Mouse (Mus musculus) hindbrain, embryonic 12.5 days (tissue): Measurements from ENCODE around the gene Tshb. TPM values are rescaled to one million over a fixed set of nuclear protein-coding genes. Genes with fewer than 3 reads are reported as not detected.

Experiments
- ATAC-seq: fragments of 200-750 bp; cut with Nextera tagmentation; 2 replicates; pipeline ENCODE4 v1.8.0; 2017; ENCODE audit warnings: moderate TSS enrichment; ENCODE audit not compliant: low FRiP score
- H3K27ac ChIP-seq: fragments of 300-500 bp; sonication (generic); 2 replicates; pipeline ENCODE4 v1.5.1; 2016; ENCODE audit warnings: mild to moderate bottlenecking
- H3K27me3 ChIP-seq: fragments of 300-500 bp; sonication (generic); 2 replicates; pipeline ENCODE4 v1.6.1; 2016; ENCODE audit warnings: mild to moderate bottlenecking
- H3K36me3 ChIP-seq: fragments of 300-500 bp; sonication (generic); 2 replicates; pipeline ENCODE4 v1.6.1; 2016; ENCODE audit warnings: mild to moderate bottlenecking
- H3K4me1 ChIP-seq: fragments of 300-500 bp; sonication (generic); 2 replicates; pipeline ENCODE4 v1.6.1; 2016
- H3K4me2 ChIP-seq: fragments of 300-500 bp; sonication (generic); replicated peaks from 2 replicates; pipeline ENCODE4 v1.6.1; 2016; ENCODE audit warnings: mild to moderate bottlenecking
- H3K4me3 ChIP-seq: fragments of 300-500 bp; sonication (generic); 2 replicates; pipeline ENCODE4 v1.5.1; 2016; ENCODE audit warnings: mild to moderate bottlenecking
- H3K9ac ChIP-seq: fragments of 300-500 bp; sonication (generic); 2 replicates; pipeline ENCODE4 v1.6.1; 2016; ENCODE audit warnings: mild to moderate bottlenecking, moderate library complexity
- H3K9me3 ChIP-seq: fragments of 300-500 bp; sonication (generic); replicated peaks from 2 replicates; pipeline ENCODE4 v1.6.1; 2016; ENCODE audit warnings: mild to moderate bottlenecking
- WGBS: fragments of 180-500 bp; shearing (Covaris S2); methylation state at CpG from one replicate; pipeline ENCODE4 v1.1.7; 2016; 5-methylcytosine and 5-hydroxymethylcytosine counted together
- polyA plus RNA-seq: library from polyadenylated mRNA; unstranded; fragments of >200 nt; fragmentation: Nextera tagmentation; extraction: Ambion mirVana; gene quantifications from 2 replicates; pipeline ENCODE4 v1.2.1, GENCODE M21; 2016

Tshb gene
- 0.07 and 0.17 TPM in 2 replicates for polyA plus RNA-seq

DNA sequence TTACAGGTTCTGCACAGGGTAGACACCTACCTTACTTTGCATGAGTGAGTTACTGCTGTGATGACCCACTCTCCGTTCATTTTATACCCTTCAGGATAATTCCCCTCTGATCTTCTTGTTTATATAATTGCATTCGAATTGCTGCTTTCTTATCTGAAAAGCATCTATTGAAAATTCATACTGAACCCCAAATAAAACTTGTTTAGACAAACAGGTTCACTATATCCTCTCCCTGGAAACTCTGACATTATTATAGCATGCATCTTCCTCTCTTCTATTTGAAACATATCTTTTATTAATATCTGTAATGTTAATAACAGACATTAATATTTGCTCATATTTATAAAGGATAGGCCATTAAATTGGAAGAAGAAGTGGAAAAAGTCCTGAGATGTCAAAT, at the start of gene Tshb:
Tshb (minus strand) TSS at position 101 of the 400 bp plus-strand sequence.
- 78% methylated on average over 2 of the region's 2 CpGs for WGBS
- H3K4me1 ChIP-seq, result no peaks in the 10 kb centered on the region
- H3K4me2 ChIP-seq, result no peak within 1 kb of the TSS

DNA sequence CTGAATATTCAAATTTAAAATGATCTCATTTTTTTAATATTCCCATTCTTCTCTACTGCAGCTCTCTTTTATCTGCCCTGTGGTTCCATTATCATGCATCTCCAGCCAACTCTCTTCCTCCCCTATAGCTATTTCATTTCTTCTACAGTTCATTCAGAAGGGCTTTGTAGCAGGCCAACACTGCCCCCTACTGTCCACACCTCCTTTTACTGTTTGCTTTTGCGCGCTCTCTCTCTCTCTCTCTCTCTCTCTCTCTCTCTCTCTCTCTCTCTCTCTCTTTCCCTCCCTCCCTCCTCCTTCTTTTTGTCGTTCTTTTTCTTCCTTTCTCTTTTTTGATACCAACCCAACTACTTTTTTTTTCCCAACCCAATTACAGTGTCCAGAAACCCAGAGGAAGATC, 21.4 kb upstream of the Tshb start:
- WGBS, result 19% methylated on average over 3 of the region's 3 CpGs
- H3K4me1 ChIP-seq, result no peaks in the 10 kb centered on the region
- ATAC-seq, result no peak
- H3K27me3 ChIP-seq, result no peaks in the 10 kb centered on the region
- no peak overlapping the region for H3K9ac ChIP-seq
- no peak overlapping the region for H3K4me3 ChIP-seq
- H3K9me3 ChIP-seq, result no peaks in the 10 kb centered on the region
- H3K36me3 ChIP-seq, result no peaks in the 10 kb centered on the region
- no peak overlapping the region for H3K4me2 ChIP-seq
- H3K27ac ChIP-seq, result no peak overlapping the region

More for the DNA sequence above, at the start of gene Tshb:
- no peak within 1 kb of the TSS for H3K4me3 ChIP-seq
- no peaks in the 10 kb centered on the region for H3K36me3 ChIP-seq
- no peak within 1 kb of the TSS for H3K9ac ChIP-seq
- ATAC-seq, result no peak
- H3K27ac ChIP-seq, result no peak within 1 kb of the TSS
- H3K9me3 ChIP-seq, result no peaks in the 10 kb centered on the region
- no peaks in the 10 kb centered on the region for H3K27me3 ChIP-seq

DNA sequence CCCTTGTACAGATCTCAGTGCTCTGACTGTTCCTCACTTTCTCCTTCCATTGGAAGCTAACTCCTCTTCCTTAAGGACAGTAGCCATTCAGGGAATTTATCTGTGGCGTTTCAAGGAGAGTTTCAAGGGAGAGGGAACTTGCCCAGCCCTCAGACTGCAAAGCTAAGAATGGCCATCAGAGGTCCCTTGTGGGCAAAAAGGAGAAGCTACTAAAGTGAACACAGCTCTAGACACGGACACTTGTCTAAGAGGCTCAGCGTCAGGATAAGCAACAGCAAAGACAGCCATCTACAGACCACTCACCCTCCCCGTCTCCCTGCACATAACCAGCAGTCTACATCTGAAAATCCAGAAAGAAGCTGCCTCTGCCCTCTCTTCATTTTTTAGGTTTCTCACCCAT, 4.9 kb upstream of the Tshb start:
- no peak for ATAC-seq
- no peaks in the 10 kb centered on the region for H3K27me3 ChIP-seq

DNA sequence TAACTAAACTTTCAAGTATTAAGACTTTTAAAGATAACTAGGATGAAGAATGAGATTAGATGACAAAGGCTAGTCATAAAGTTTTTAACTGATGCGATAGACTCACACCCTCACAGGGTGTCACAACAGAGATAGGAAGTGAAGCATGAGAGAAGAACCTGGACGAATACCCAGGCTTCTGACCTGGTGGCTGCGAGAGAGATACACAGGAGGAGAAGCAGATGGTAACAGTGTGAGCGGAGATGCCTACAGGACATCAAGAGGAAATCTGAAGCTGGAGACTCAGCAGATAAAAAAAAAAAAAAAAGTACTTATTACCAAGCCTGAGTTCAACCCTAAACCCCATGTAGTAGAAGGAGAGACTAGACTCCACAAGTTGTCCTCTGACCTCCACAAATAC, 9.5 kb downstream of the Tshb start:
- 79% methylated on average over 4 of the region's 4 CpGs for WGBS
- Histone ChIP-seq H3K4me3 (no peak overlapping the region), H3K9ac (no peak overlapping the region), H3K27ac (no peak overlapping the region), H3K4me1 (no peaks in the 10 kb centered on the region), H3K9me3 (no peaks in the 10 kb centered on the region), H3K4me2 (no peak overlapping the region), H3K36me3 (no peaks in the 10 kb centered on the region), H3K27me3 (no peaks in the 10 kb centered on the region)
- no peak for ATAC-seq

More for the DNA sequence above, 4.9 kb upstream of the Tshb start:
- Histone ChIP-seq H3K4me1 (no peaks in the 10 kb centered on the region), H3K4me3 (no peak overlapping the region), H3K9me3 (no peaks in the 10 kb centered on the region), H3K27ac (no peak overlapping the region), H3K36me3 (no peaks in the 10 kb centered on the region), H3K9ac (no peak overlapping the region), H3K4me2 (no peak overlapping the region)
- WGBS, result 52% methylated on average over 4 of the region's 4 CpGs

DNA sequence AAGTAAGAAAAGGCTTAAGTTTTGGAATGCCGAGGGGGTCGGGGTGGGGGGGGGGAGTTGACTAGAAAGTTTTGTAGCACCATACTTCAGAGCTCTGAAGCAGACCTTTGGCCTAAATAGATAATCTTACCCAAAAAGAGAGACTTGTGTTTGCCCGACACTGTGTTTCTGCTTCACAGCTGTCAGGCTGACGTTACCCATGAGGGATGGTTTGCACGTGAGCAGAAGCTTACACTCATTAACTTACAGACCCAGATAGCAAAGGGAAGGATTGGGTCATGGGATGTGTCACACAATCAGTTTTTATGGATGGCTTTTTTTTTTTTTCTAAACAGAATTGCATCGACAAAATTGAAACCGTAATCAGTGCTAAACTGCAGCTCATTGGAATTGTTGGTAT, 17.7 kb downstream of the Tshb start:
- ATAC-seq, result no peak
- no peak overlapping the region for H3K27ac ChIP-seq
- no peak overlapping the region for H3K9ac ChIP-seq
- no peak overlapping the region for H3K4me2 ChIP-seq
- no peak overlapping the region for H3K4me3 ChIP-seq
- no peaks in the 10 kb centered on the region for H3K9me3 ChIP-seq
- H3K27me3 ChIP-seq, result no peaks in the 10 kb centered on the region
- 68% methylated on average over 7 of the region's 7 CpGs for WGBS
- peaks cover 19% of the 10 kb centered on the region for H3K4me1 ChIP-seq
- H3K36me3 ChIP-seq, result peaks cover 17% of the 10 kb centered on the region; the same call in 1 of the 2 replicates

DNA sequence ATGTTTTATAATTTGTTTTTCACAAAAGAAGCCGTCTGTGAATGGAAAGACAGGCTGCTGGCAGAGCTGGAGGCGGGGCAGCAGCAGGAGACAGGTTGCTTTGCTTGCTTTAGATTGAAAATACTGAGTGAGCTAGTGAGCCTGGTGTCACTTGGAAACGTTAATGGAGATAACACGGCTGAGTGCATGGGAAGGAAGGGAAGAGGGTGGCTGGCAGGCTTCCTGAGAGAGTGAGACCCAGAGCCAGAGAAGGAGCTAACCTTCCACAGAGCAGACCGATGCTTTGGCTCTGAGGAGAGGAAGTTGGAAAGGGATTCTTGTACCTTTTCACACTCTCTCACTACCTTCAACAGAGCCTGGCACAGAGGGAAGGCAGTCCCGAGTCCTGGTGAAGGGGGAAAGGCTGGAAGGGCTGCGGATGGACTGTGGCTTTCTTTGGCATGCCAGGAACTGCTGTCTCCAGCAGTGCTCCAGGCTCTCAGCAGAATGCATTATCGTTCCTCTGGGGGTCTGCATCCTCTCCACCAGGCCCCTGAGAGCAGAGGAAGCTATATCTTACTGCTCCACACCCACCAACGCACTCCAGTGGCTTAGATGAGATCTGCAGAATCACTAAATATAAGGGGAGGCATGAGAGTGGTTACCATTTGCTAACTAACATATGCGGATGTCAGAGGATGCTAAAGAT, 18.7 kb downstream of the Tshb start:
- Histone ChIP-seq H3K4me1 (peaks cover 19% of the 10 kb centered on the region), H3K9ac (no peak overlapping the region), H3K4me3 (no peak overlapping the region), H3K36me3 (peaks cover 23% of the 10 kb centered on the region), H3K9me3 (no peaks in the 10 kb centered on the region), H3K27ac (peak overlapping the region; percentile 64), H3K27me3 (no peaks in the 10 kb centered on the region), H3K4me2 (no peak overlapping the region)
- ATAC-seq, result peak; percentile 50
- WGBS, result 35% methylated on average over 10 of the region's 10 CpGs

DNA sequence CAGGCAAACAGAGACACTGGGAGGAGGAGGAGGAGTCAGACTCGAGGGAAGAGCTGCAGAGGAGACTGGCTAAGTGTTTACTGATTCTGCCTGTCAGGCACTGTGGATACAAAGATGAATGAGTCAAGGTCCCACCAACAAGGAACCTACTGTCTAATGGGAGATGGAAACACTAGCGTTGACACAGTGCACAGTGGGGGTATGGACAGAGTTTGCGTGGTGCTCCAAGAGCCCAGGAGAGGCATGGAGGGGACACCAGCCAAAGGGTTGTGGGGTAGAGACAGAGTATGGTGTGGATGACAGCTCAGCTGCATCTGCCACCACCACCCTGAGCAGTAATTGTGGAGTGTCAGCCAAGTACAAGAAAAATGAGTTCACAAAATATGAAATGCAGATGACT, 20.1 kb downstream of the Tshb start:
- peaks cover 23% of the 10 kb centered on the region for H3K36me3 ChIP-seq
- no peak overlapping the region for H3K9ac ChIP-seq
- H3K27ac ChIP-seq, result peak overlapping the region; percentile 44; the same call in 1 of the 2 replicates
- WGBS, result 28% methylated on average over 3 of the region's 3 CpGs
- H3K4me1 ChIP-seq, result peaks cover 19% of the 10 kb centered on the region
- H3K9me3 ChIP-seq, result no peaks in the 10 kb centered on the region
- ATAC-seq, result peak; percentile 46; the same call in 1 of the 2 replicates
- H3K4me2 ChIP-seq, result no peak overlapping the region
- H3K27me3 ChIP-seq, result no peaks in the 10 kb centered on the region
- H3K4me3 ChIP-seq, result no peak overlapping the region

DNA sequence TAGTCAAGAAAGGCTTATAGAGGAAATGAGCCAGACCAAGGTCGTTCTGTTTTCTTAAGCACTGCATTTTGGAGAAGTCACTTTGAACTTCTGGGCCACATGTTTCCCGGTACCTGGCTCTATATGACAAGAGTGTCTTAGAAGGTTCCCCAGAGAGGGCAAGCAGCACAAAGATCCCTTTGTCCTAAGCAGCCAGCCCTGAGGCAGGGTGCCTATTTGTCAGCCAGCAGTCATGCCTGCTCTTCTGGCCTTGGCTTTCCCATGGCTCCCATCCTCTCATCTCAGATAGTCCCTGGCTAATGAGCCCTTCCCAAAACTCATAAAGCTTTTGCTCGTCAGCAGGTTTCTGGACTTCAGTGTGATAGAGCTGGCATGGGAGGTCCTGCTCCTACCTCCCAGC, 22.3 kb downstream of the Tshb start:
- 82% methylated on average over 3 of the region's 3 CpGs for WGBS

DNA sequence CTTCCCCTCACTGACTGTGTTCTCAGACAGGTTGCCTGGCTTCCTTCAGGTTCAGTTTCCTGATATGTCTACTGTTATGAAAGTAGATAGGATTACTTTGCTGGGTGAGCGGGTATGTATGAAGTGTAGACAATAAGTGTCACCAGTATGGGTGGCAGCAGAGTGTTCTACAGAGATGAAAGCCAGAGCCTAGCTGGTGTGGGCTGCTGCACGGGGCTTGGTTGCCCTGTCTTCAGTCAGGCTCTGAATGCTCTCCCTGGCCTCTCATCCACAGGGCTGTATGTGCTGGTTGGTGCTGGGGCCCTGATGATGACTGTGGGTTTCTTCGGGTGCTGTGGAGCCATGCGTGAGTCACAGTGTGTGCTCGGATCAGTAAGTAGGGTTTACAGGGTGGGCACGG, 25.5 kb downstream of the Tshb start:
- H3K9me3 ChIP-seq, result no peaks in the 10 kb centered on the region

More for the DNA sequence above, 22.3 kb downstream of the Tshb start:
- Histone ChIP-seq H3K9me3 (no peaks in the 10 kb centered on the region), H3K9ac (no peak overlapping the region), H3K4me3 (no peak overlapping the region), H3K27me3 (no peaks in the 10 kb centered on the region), H3K4me1 (peaks cover 19% of the 10 kb centered on the region), H3K27ac (no peak overlapping the region), H3K4me2 (no peak overlapping the region), H3K36me3 (peaks cover 15% of the 10 kb centered on the region)
- no peak for ATAC-seq

DNA sequence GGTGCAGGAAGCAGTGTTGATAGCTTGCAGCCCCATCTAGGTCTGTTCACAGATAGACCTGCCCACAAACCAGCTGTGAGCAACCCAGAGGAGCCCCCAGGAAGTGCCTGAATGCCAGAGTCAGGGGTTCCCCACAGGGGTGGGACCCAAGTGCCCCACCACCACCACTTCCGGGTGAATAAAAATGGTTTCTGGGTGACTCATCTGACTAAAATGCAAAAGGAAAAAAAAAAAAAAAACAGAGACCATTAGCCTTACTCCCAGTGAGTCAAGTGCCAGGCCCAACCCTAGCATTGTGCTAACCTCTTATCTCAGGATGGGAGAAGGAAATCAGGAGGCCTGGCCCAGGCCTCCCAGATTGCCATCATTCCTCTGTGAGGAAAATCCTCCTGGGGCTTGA, 26.7 kb downstream of the Tshb start:
- H3K36me3 ChIP-seq, result peaks cover 11% of the 10 kb centered on the region
- no peak for ATAC-seq

More for the DNA sequence above, 25.5 kb downstream of the Tshb start:
- Histone ChIP-seq H3K36me3 (peaks cover 15% of the 10 kb centered on the region), H3K4me2 (no peak overlapping the region), H3K4me3 (no peak overlapping the region), H3K9ac (no peak overlapping the region), H3K27me3 (no peaks in the 10 kb centered on the region), H3K27ac (no peak overlapping the region), H3K4me1 (0 out of 2 replicates have a peak, but pooled peaks cover under 1% of the 10 kb centered on the region)
- ATAC-seq, result no peak
- WGBS, result 91% methylated on average over 6 of the region's 6 CpGs

DNA sequence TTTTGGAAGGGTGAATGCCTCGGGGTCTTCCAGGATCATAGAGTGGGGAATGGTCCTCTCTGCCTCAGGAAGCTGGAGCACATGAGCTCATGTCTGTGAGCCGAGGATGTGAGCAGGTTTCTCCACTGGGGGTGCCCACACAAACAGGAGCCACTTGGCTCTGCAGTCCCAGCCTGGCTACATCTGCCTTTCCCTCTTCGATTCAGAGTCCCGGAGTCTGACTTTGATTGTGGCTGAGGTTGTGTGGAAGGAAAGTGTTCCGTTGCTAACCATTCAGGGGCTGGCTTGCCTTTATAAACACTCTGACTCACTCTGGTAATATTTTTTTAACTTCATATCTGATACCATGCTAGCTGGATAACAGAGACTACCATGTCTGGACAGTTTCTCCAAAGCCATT, 30.1 kb downstream of the Tshb start:
- no peak overlapping the region for H3K9ac ChIP-seq
- H3K27me3 ChIP-seq, result no peaks in the 10 kb centered on the region
- ATAC-seq, result no peak
- no peaks in the 10 kb centered on the region for H3K36me3 ChIP-seq
- H3K4me3 ChIP-seq, result no peak overlapping the region
- H3K9me3 ChIP-seq, result no peaks in the 10 kb centered on the region
- 82% methylated on average over 5 of the region's 5 CpGs for WGBS
- H3K4me1 ChIP-seq, result 0 out of 2 replicates have a peak, but pooled peaks cover 4% of the 10 kb centered on the region
- H3K4me2 ChIP-seq, result no peak overlapping the region
- no peak overlapping the region for H3K27ac ChIP-seq

More for the DNA sequence above, 26.7 kb downstream of the Tshb start:
- Histone ChIP-seq H3K4me2 (no peak overlapping the region), H3K4me3 (no peak overlapping the region), H3K27me3 (no peaks in the 10 kb centered on the region), H3K27ac (no peak overlapping the region), H3K9ac (no peak overlapping the region), H3K9me3 (no peaks in the 10 kb centered on the region), H3K4me1 (no peaks in the 10 kb centered on the region)
- 42% methylated on average over 1 of the region's 1 CpGs for WGBS

DNA sequence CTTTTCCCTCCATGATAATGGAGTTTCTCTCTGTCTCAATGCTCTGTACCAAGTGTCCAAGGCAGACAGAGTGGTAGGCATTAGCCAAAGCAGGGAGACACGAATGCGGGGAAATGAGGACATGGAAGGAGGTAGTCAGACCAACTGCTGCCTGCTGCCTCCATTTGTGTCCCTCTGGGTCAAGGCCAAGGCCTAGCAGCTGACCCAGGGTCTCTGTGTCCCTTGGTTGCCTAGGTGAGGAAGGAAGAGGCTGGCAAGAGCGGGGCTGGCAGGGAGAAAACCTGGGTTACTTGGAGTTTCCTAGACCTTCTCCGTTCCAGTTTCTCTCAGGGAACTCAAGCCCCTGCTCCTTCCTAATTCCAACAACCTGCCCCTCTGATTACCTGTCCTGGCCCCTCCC, 30.5 kb downstream of the Tshb start:
- WGBS, result 97% methylated on average over 4 of the region's 4 CpGs
- no peak overlapping the region for H3K4me3 ChIP-seq
- H3K9me3 ChIP-seq, result no peaks in the 10 kb centered on the region
- H3K4me2 ChIP-seq, result no peak overlapping the region
- ATAC-seq, result no peak
- H3K9ac ChIP-seq, result no peak overlapping the region
- H3K4me1 ChIP-seq, result 0 out of 2 replicates have a peak, but pooled peaks cover 4% of the 10 kb centered on the region
- no peaks in the 10 kb centered on the region for H3K27me3 ChIP-seq
- no peaks in the 10 kb centered on the region for H3K36me3 ChIP-seq
- H3K27ac ChIP-seq, result no peak overlapping the region

DNA sequence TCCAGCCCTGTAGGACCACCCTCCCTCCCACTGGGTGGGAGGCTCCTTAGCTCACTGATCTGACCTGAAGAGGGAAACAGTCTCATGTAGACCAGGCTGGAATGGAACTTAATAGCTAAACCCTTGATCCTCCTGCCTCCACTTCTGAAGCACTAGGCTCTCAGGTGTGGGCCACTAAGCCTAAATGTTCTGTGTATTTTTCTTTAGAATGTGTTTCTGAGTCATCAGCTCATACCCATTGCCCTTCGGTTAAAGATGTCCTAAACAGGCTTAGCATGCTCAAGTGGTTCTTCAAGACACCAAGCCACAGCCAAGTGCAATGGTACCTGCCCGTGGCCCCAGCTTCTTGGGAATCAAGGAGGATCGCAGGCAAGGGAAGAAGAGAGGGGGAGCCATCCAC, 31.0 kb downstream of the Tshb start:
- Histone ChIP-seq H3K9ac (no peak overlapping the region), H3K27me3 (no peaks in the 10 kb centered on the region), H3K36me3 (no peaks in the 10 kb centered on the region), H3K4me1 (0 out of 2 replicates have a peak, but pooled peaks cover 4% of the 10 kb centered on the region), H3K4me3 (no peak overlapping the region), H3K27ac (no peak overlapping the region), H3K9me3 (no peaks in the 10 kb centered on the region), H3K4me2 (no peak overlapping the region)
- 92% methylated on average over 3 of the region's 3 CpGs for WGBS
- ATAC-seq, result no peak
